Mouse (Mus musculus): Measurements from ENCODE around the gene Eps15.

DNA sequence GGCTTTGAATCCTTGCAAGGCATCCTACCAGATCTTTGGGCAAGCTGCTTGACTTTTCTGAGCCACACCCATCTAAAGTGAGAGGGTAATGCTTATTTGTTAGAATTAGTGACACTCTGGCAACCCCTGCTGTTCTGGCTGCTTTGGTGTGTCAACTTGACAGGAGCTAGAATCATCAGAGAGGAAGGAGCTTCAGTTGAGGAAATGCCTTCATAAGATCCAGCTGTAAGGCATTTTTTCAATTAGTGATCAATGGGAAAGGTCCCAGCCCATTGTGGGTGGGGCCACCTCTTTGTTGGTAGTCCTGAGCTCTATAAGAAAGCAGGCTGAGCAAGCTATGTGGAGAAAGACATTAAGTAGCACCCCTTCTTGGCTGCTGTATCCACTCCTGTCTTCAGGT lies 38.8 kb upstream of the Eps15 start:
- TF ChIP-seq CTCF (IDR thresholded peaks at IDR 0.05; ENCODE audit: borderline replicate concordance, control insufficient read depth, extremely low read depth, insufficient read depth, low read length, poor library complexity) = no peak
- no peak for TF ChIP-seq POLR2A (IDR thresholded peaks at IDR 0.05; ENCODE audit: control insufficient read depth, extremely low read depth, insufficient read depth, low read length, poor library complexity)
